In the genomic region with DNA sequence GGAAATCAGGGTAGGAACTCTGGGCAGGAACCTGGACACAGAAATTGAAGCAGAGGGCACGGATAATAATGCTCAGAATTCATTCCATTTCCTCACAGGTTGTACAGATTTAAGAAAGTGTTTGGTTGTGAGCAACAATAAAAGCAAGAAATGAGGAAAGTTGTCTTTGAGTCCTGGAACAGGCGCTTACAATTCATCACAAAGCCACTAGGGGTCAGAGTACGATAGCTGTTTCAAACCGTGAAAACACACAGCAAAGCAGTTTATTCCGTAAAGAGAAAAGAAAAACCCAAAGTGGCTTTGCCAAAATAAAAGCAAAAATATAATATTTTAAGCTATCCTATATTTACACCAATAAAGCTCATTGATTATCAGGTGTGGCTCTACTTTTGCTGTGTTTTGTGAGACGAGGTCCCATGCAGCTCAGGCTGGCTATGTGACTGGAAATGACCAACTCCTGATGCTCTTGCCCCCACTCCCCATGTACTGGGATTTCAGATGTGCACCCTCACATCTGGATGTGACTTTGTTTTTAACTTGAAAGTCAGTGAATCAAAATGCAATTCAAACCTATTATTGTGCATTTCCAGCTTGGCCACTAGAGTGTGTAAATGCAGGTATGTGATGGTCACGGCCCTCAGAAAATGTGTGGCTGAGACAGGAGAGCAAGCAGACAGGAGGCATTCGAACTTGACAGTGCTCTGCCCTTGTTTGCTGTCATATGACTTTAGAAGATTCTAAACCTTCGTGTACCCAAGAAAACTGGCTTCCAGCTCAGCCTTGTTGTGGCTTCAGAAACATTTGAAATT, we compare ENCODE assay signal across 8 mouse cellular contexts.
DNase-seq lines count a peak whose midpoint lies in the region; ATAC-seq and TF ChIP-seq lines count a peak whose summit lies in the region.

No protein-coding gene starts in this region.

- peak; percentile 52; the same call in 1 of the 2 replicates for ATAC-seq in forebrain, embryonic 12.5 days (ENCODE audit: low FRiP score)
- no peak; the same call in 1 of the 2 replicates for ATAC-seq in forebrain, embryonic 16.5 days
- 0 out of 2 replicates have a peak, but pooled peaks have one; percentile 48 for ATAC-seq in neural tube, embryonic 11.5 days (ENCODE audit: insufficient read depth, low FRiP score, low TSS enrichment)
- ATAC-seq in hindbrain, embryonic 11.5 days (ENCODE audit: low FRiP score) = peak; percentile 51; the same call in 1 of the 2 replicates
- peak; percentile 79 for ATAC-seq in megakaryocyte progenitor cell, adult 5-6 weeks (replicated peaks; ENCODE audit: poor library complexity)

- TF ChIP-seq CTCF in cerebellum, adult 2 months (IDR thresholded peaks at IDR 0.05; ENCODE audit: borderline replicate concordance, insufficient read depth, low read depth, low read length) = peak; percentile 15; the same call in 1 of the 2 replicates

- no peaks in the 10 kb centered on the region for H3K9me3 ChIP-seq in forebrain, embryonic 12.5 days
- H3K9me3 ChIP-seq in forebrain, embryonic 16.5 days (ENCODE audit: control insufficient read depth, low read length) = no peaks in the 10 kb centered on the region
- no peaks in the 10 kb centered on the region for H3K9me3 ChIP-seq in neural tube, embryonic 11.5 days (ENCODE audit: control insufficient read depth, low read length)
- H3K9me3 ChIP-seq in hindbrain, embryonic 11.5 days (ENCODE audit: control insufficient read depth, low read length) = no peaks in the 10 kb centered on the region

- no peak overlapping the region for H3K27ac ChIP-seq in forebrain, embryonic 12.5 days
- H3K27ac ChIP-seq in forebrain, embryonic 16.5 days (ENCODE audit: low read length) = no peak overlapping the region
- no peak overlapping the region for H3K27ac ChIP-seq in neural tube, embryonic 11.5 days (ENCODE audit: low read depth, low read length)
- H3K27ac ChIP-seq in cerebellum, adult 2 months (ENCODE audit: insufficient read depth, low read length) = no peak overlapping the region
- no peak overlapping the region for H3K27ac ChIP-seq in hindbrain, embryonic 11.5 days (ENCODE audit: low read depth, low read length)

- H3K4me1 ChIP-seq in forebrain, embryonic 12.5 days = no peaks in the 10 kb centered on the region; the same call in 1 of the 2 replicates
- H3K4me1 ChIP-seq in forebrain, embryonic 16.5 days (replicated peaks; ENCODE audit: control insufficient read depth, insufficient read depth, low read length) = peaks cover 9% of the 10 kb centered on the region
- no peaks in the 10 kb centered on the region for H3K4me1 ChIP-seq in neural tube, embryonic 11.5 days (ENCODE audit: control insufficient read depth, insufficient read depth, low read length)
- H3K4me1 ChIP-seq in cerebellum, adult 2 months (ENCODE audit: control insufficient read depth, insufficient read depth, low read length) = no peaks in the 10 kb centered on the region
- H3K4me1 ChIP-seq in hindbrain, embryonic 11.5 days (replicated peaks; ENCODE audit: control insufficient read depth, insufficient read depth, low read length) = no peaks in the 10 kb centered on the region

- H3K4me3 ChIP-seq in forebrain, embryonic 12.5 days (replicated peaks) = no peak overlapping the region
- no peak overlapping the region for H3K4me3 ChIP-seq in forebrain, embryonic 16.5 days (replicated peaks; ENCODE audit: low read length)
- no peak overlapping the region for H3K4me3 ChIP-seq in neural tube, embryonic 11.5 days (ENCODE audit: low read depth, low read length)
- H3K4me3 ChIP-seq in cerebellum, adult 2 months (replicated peaks; ENCODE audit: insufficient read depth, low read depth, low read length) = no peak overlapping the region
- H3K4me3 ChIP-seq in hindbrain, embryonic 11.5 days (ENCODE audit: low read depth, low read length) = no peak overlapping the region

- no peaks in the 10 kb centered on the region for H3K36me3 ChIP-seq in forebrain, embryonic 12.5 days (replicated peaks)
- no peaks in the 10 kb centered on the region for H3K36me3 ChIP-seq in forebrain, embryonic 16.5 days (ENCODE audit: control insufficient read depth, insufficient read depth)
- no peaks in the 10 kb centered on the region for H3K36me3 ChIP-seq in neural tube, embryonic 11.5 days (ENCODE audit: control insufficient read depth, insufficient read depth, low read length)
- no peaks in the 10 kb centered on the region for H3K36me3 ChIP-seq in hindbrain, embryonic 11.5 days (ENCODE audit: control insufficient read depth, insufficient read depth, low read length)

- no peak for DNase-seq in neural tube, embryonic 11.5 days (ENCODE audit: low spot score)
- DNase-seq in neural tube, embryonic 10.5 days (ENCODE audit: extremely low spot score, low spot score) = no peak
- DNase-seq in cerebellum, adult 2 months = peak in 1 of 2 experiments; percentile 20
- DNase-seq in hindbrain, embryonic 11.5 days (ENCODE audit: low spot score) = peak; percentile 62
- no peak for DNase-seq in testis, postnatal 14 days (ENCODE audit: low spot score)

- no peak for TF ChIP-seq POLR2A in cerebellum, adult 2 months (IDR thresholded peaks at IDR 0.05; ENCODE audit: borderline replicate concordance, insufficient read depth, low read length)

- 35% methylated on average over 9 of the region's 9 CpGs for WGBS in forebrain, embryonic 12.5 days
- WGBS in forebrain, embryonic 16.5 days = 32% methylated on average over 9 of the region's 9 CpGs
- WGBS in neural tube, embryonic 11.5 days = 43% methylated on average over 9 of the region's 9 CpGs
- WGBS in cerebellum, adult 2 months = 32% methylated on average over 9 of the region's 9 CpGs
- WGBS in hindbrain, embryonic 11.5 days = 46% methylated on average over 9 of the region's 9 CpGs

- no peak overlapping the region for H3K4me2 ChIP-seq in forebrain, embryonic 12.5 days
- no peak overlapping the region for H3K4me2 ChIP-seq in forebrain, embryonic 16.5 days (ENCODE audit: low read length)
- H3K4me2 ChIP-seq in neural tube, embryonic 11.5 days (ENCODE audit: low read depth) = no peak overlapping the region
- no peak overlapping the region for H3K4me2 ChIP-seq in hindbrain, embryonic 11.5 days (replicated peaks; ENCODE audit: low read depth, low read length)

- H3K27me3 ChIP-seq in forebrain, embryonic 12.5 days = no peaks in the 10 kb centered on the region
- H3K27me3 ChIP-seq in forebrain, embryonic 16.5 days (replicated peaks; ENCODE audit: control insufficient read depth, insufficient read depth, low read length) = no peaks in the 10 kb centered on the region
- no peaks in the 10 kb centered on the region for H3K27me3 ChIP-seq in neural tube, embryonic 11.5 days (ENCODE audit: control insufficient read depth, insufficient read depth, low read length)
- H3K27me3 ChIP-seq in cerebellum, adult 2 months (ENCODE audit: control insufficient read depth, insufficient read depth, low read length) = no peaks in the 10 kb centered on the region
- no peaks in the 10 kb centered on the region for H3K27me3 ChIP-seq in hindbrain, embryonic 11.5 days (ENCODE audit: control insufficient read depth, insufficient read depth, low read length)

- H3K9ac ChIP-seq in forebrain, embryonic 12.5 days = no peak overlapping the region
- H3K9ac ChIP-seq in forebrain, embryonic 16.5 days (replicated peaks; ENCODE audit: low read depth, low read length) = no peak overlapping the region
- no peak overlapping the region for H3K9ac ChIP-seq in neural tube, embryonic 11.5 days (ENCODE audit: low read length)
- no peak overlapping the region for H3K9ac ChIP-seq in hindbrain, embryonic 11.5 days (ENCODE audit: low read depth, low read length)
